Mouse (Mus musculus) spleen, adult 2 months (tissue): ENCODE measurements around the gene Ovca2.

Source experiments
- CTCF ChIP-seq: fragments of 200-500 bp; IDR thresholded peaks from 2 replicates; pipeline ENCODE4 v1.5.1; 2011; ENCODE audit warnings: mild to moderate bottlenecking, inconsistent platforms; ENCODE audit not compliant: insufficient read depth, insufficient read length, insufficient replicate concordance; ENCODE audit errors: extremely low read depth
- POLR2A ChIP-seq: fragments of 200-500 bp; IDR thresholded peaks from 2 replicates; pipeline ENCODE4 v1.6.1; 2011; ENCODE audit warnings: low read depth, low read length, inconsistent platforms

GRCm38 (mm10) chr11:75166861-75167642, 11.6 kb downstream of the Ovca2 start:
- TF ChIP-seq CTCF (no peak), POLR2A (no peak)
